Mouse (Mus musculus): Measurements from ENCODE around the gene Map3k7. TPM values are rescaled to one million over a fixed set of nuclear protein-coding genes. Genes with fewer than 3 reads are reported as not detected.

The Map3k7 gene
- polyA plus RNA-seq, 1 experiment from 2014 or later, result 11.7 TPM

- H3K4me2 ChIP-seq, result peak overlapping the region; percentile 67
- H3K4me1 ChIP-seq (replicated peaks), result peaks cover 6% of the 10 kb centered on the region
- ATAC-seq (ENCODE audit: low read depth) (no peak), DNase-seq (no peak)
- WGBS (ENCODE audit: insufficient replicate concordance), result 2% methylated on average over 36 of the region's 36 CpGs
- no peaks in the 10 kb centered on the region for H3K36me3 ChIP-seq
- no peaks in the 10 kb centered on the region for H3K9me3 ChIP-seq (replicated peaks)
- peaks cover 30% of the 10 kb centered on the region for H3K27me3 ChIP-seq
- H3K9ac ChIP-seq, result peak overlapping the region; percentile 36; the same call in 1 of the 2 replicates
- peak overlapping the region; percentile 50 for H3K4me3 ChIP-seq (replicated peaks)
- H3K27ac ChIP-seq, result no peak overlapping the region
These were observed 26.3 kb upstream of the Map3k7 start for GRCm38 (mm10) chr4:31937376-31938281.

DNA sequence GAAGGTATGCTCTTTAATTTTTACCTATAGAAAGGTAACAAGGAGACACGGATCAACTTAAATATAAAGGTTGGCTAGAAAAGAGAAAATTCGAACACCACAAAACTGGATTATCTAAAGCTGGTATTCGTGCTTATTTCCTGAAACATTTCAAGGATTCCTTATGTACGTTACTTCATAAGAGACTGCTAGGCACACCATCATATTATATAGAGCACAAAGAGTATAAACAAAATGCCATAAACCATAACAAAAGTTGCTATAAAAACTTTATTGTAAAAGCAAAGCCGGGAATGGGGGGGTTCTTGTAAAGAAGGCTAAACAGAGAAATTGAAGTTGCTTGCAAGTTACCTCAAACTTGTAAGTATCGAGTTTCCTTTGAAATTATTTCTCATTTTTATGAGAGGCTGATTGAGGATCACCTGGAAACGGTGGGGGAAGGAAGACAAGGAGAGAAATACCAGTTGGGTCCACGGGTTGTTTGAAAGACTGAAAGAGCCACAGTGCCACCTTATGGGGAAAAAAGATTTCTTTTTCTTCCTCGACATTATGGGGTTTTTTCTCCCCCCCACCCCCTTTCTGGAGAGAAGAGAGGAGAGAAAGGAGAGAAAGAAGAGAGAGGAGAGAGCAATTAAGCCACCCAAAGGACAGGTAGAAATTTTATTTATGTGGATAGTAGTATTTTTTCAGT, 25.3 kb upstream of the Map3k7 start:
- WGBS (ENCODE audit: insufficient replicate concordance), result 32% methylated on average over 9 of the region's 9 CpGs
- Histone ChIP-seq H3K9me3 (replicated peaks) (no peaks in the 10 kb centered on the region), H3K27ac (no peak overlapping the region), H3K4me2 (no peak overlapping the region), H3K4me3 (replicated peaks) (no peak overlapping the region), H3K36me3 (no peaks in the 10 kb centered on the region), H3K4me1 (replicated peaks) (peaks cover 6% of the 10 kb centered on the region), H3K27me3 (peaks cover 30% of the 10 kb centered on the region), H3K9ac (no peak overlapping the region)
- ATAC-seq (ENCODE audit: low read depth), result no peak
- no peak for DNase-seq

GRCm38 (mm10) chr4:31941616-31942015, 22.3 kb upstream of the Map3k7 start:
- no peak overlapping the region for H3K4me3 ChIP-seq (replicated peaks)
- DNase-seq (no peak), ATAC-seq (ENCODE audit: low read depth) (no peak)
- H3K27me3 ChIP-seq, result peaks cover 22% of the 10 kb centered on the region
- no peak overlapping the region for H3K4me2 ChIP-seq
- WGBS (ENCODE audit: insufficient replicate concordance), result 37% methylated on average over 4 of the region's 4 CpGs
- H3K9me3 ChIP-seq (replicated peaks), result no peaks in the 10 kb centered on the region
- H3K36me3 ChIP-seq, result no peaks in the 10 kb centered on the region
- H3K27ac ChIP-seq, result no peak overlapping the region
- H3K4me1 ChIP-seq (replicated peaks), result peaks cover 6% of the 10 kb centered on the region
- H3K9ac ChIP-seq, result no peak overlapping the region

- Histone ChIP-seq H3K27me3 (peaks cover 8% of the 10 kb centered on the region), H3K9ac (no peak overlapping the region), H3K4me3 (replicated peaks) (no peak overlapping the region), H3K4me1 (replicated peaks) (no peaks in the 10 kb centered on the region; the same call in 1 of the 2 replicates), H3K27ac (no peak overlapping the region), H3K4me2 (no peak overlapping the region), H3K9me3 (replicated peaks) (no peaks in the 10 kb centered on the region), H3K36me3 (no peaks in the 10 kb centered on the region)
- no peak for ATAC-seq (ENCODE audit: low read depth)
- DNase-seq, result no peak
- WGBS (ENCODE audit: insufficient replicate concordance), result 65% methylated on average over 2 of the region's 2 CpGs
These were observed 20.9 kb upstream of the Map3k7 start for GRCm38 (mm10) chr4:31943045-31943444.

DNA sequence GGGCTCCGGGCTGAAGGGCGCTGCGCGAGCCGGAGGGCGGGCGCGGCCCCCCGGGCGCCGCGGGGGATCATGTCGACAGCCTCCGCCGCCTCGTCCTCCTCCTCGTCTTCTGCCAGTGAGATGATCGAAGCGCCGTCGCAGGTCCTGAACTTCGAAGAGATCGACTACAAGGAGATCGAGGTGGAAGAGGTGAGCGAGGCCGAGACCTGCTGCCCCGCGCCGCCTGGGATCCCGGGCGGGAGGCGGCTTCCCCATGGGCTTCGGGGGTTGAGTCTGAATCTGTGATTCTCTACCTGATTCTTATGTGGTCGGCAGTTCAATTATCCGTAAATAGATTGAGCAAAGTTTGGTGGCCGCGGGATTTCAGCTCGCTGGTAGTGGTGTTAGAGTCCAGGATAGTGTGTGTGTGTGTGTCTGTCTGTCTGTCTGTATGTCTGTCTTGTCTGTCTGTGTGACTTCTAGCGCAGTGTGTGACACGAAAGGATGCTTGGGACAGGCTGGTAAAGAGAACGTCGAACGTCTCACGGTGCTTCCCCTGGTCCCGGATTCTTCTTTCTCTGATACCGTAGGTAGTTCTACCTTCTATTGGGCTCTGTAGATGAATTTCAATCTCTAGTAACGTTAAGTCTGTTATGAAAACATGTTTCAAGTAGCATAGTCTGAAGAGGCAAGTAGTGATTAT, 438 bp downstream of the Map3k7 start:
- no peaks in the 10 kb centered on the region for H3K27me3 ChIP-seq
- peak overlapping the region; percentile 91 for H3K9ac ChIP-seq
- H3K4me3 ChIP-seq (replicated peaks), result peak overlapping the region; percentile 87
- H3K27ac ChIP-seq, result peak overlapping the region; percentile 95
- ATAC-seq (ENCODE audit: low read depth) (peak; percentile 37), DNase-seq (no peak)
- WGBS (ENCODE audit: insufficient replicate concordance), result 1% methylated on average over 47 of the region's 47 CpGs
- H3K36me3 ChIP-seq, result no peaks in the 10 kb centered on the region; the same call in 1 of the 2 replicates
- peaks cover 38% of the 10 kb centered on the region for H3K4me1 ChIP-seq (replicated peaks)
- peak overlapping the region; percentile 83 for H3K4me2 ChIP-seq
- H3K9me3 ChIP-seq (replicated peaks), result no peaks in the 10 kb centered on the region

DNA sequence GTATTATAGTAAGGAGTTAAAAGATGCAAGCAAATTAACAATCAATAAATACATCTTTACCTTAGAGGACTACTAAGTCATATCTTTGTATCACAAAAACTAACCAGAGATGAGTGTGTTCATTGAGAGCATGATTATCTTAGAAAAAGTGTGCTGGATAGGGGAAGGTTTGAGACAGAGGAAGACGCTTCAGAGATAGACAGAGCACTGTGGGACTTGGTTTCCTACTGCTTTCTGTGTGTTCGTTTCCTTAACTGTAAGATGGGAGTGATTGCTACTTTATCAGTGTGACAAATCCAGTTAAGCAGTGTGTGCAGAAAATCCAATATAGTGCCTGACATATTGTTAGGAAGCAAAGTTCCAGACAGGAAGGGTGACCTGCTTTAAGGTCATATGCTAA, 1.3 kb downstream of the Map3k7 start:
- ATAC-seq (ENCODE audit: low read depth) (no peak), DNase-seq (no peak)
- 19% methylated on average over 2 of the region's 2 CpGs for WGBS (ENCODE audit: insufficient replicate concordance)
- Histone ChIP-seq H3K4me1 (replicated peaks) (peaks cover 45% of the 10 kb centered on the region), H3K4me2 (peak overlapping the region; percentile 83), H3K27ac (no peak overlapping the region), H3K9ac (peak overlapping the region; percentile 91), H3K36me3 (no peaks in the 10 kb centered on the region; the same call in 1 of the 2 replicates), H3K27me3 (no peaks in the 10 kb centered on the region), H3K9me3 (replicated peaks) (no peaks in the 10 kb centered on the region), H3K4me3 (replicated peaks) (peak overlapping the region; percentile 87)

- Histone ChIP-seq H3K27ac (no peak overlapping the region), H3K9me3 (replicated peaks) (no peaks in the 10 kb centered on the region), H3K4me1 (replicated peaks) (peaks cover 24% of the 10 kb centered on the region), H3K36me3 (peaks cover under 1% of the 10 kb centered on the region), H3K9ac (no peak overlapping the region), H3K4me2 (no peak overlapping the region), H3K27me3 (no peaks in the 10 kb centered on the region), H3K4me3 (replicated peaks) (no peak overlapping the region)
- ATAC-seq (ENCODE audit: low read depth) (no peak), DNase-seq (no peak)
- WGBS (ENCODE audit: insufficient replicate concordance), result 66% methylated on average over 1 of the region's 1 CpGs
These were observed 7.5 kb downstream of the Map3k7 start for GRCm38 (mm10) chr4:31971437-31971836.

DNA sequence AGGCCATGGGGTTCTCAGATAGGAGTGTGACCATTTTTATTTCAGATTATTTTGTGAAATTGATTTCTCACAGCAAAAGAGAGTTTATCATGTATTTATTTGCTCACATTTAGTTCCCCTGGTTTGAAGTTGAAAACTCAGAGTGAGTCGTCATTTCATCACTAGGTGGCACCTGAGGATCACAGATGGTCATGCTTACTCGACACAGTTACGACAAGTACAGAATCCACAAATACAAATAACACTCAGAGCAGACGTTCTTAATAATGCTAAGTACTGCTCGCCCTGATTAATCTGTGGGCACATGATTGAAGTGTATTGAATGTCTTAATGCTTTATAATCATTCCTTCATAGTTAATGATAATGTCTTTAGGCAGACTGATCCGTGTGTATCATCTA, 8.3 kb downstream of the Map3k7 start:
- no peak for ATAC-seq (ENCODE audit: low read depth)
- peaks cover 23% of the 10 kb centered on the region for H3K4me1 ChIP-seq (replicated peaks)
- no peaks in the 10 kb centered on the region for H3K9me3 ChIP-seq (replicated peaks)
- no peak overlapping the region for H3K4me3 ChIP-seq (replicated peaks)
- H3K27me3 ChIP-seq, result no peaks in the 10 kb centered on the region
- no peak overlapping the region for H3K27ac ChIP-seq
- 54% methylated on average over 6 of the region's 6 CpGs for WGBS (ENCODE audit: insufficient replicate concordance)
- no peak overlapping the region for H3K9ac ChIP-seq
- no peak overlapping the region for H3K4me2 ChIP-seq
- no peak for DNase-seq
- H3K36me3 ChIP-seq, result peaks cover 8% of the 10 kb centered on the region

- Histone ChIP-seq H3K4me1 (replicated peaks) (peaks cover 12% of the 10 kb centered on the region), H3K36me3 (peaks cover 28% of the 10 kb centered on the region), H3K9ac (no peak overlapping the region), H3K4me2 (no peak overlapping the region), H3K4me3 (replicated peaks) (no peak overlapping the region), H3K27me3 (no peaks in the 10 kb centered on the region), H3K27ac (no peak overlapping the region), H3K9me3 (replicated peaks) (no peaks in the 10 kb centered on the region)
- ATAC-seq (ENCODE audit: low read depth), result no peak
- no peak for DNase-seq
- WGBS (ENCODE audit: insufficient replicate concordance), result 68% methylated on average over 3 of the region's 3 CpGs
These were observed 11.5 kb downstream of the Map3k7 start for GRCm38 (mm10) chr4:31975260-31975950.

DNA sequence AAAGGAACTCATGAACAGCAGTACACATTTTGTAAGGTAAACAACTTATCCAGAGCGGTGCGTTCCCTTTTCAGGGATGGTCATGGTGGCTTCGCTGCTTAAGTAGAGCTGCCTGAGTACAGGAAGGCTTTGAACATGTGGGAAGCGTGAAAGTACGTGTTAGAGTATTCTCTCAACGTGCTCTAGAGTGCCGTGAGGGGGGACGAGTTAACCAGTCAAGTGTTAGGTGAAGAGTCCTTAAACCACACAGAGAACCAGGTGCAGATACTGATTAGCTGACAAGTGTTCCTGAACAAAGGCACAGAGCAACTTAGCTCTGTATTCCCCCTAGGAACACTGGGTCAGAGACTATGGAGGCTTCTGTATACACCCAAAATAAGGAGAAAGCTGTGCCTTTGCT, 18.0 kb downstream of the Map3k7 start:
- ATAC-seq (ENCODE audit: low read depth) (no peak), DNase-seq (no peak)
- Histone ChIP-seq H3K4me3 (replicated peaks) (no peak overlapping the region), H3K4me2 (no peak overlapping the region), H3K9me3 (replicated peaks) (no peaks in the 10 kb centered on the region), H3K27me3 (no peaks in the 10 kb centered on the region), H3K4me1 (replicated peaks) (no peaks in the 10 kb centered on the region), H3K9ac (no peak overlapping the region), H3K27ac (no peak overlapping the region), H3K36me3 (peaks cover 53% of the 10 kb centered on the region)
- WGBS (ENCODE audit: insufficient replicate concordance), result 79% methylated on average over 8 of the region's 8 CpGs

GRCm38 (mm10) chr4:31993386-31993785, 29.5 kb downstream of the Map3k7 start:
- Histone ChIP-seq H3K4me1 (replicated peaks) (no peaks in the 10 kb centered on the region), H3K4me3 (replicated peaks) (no peak overlapping the region), H3K9ac (no peak overlapping the region), H3K27ac (no peak overlapping the region), H3K9me3 (replicated peaks) (no peaks in the 10 kb centered on the region), H3K36me3 (peaks cover 55% of the 10 kb centered on the region), H3K4me2 (no peak overlapping the region), H3K27me3 (no peaks in the 10 kb centered on the region)
- ATAC-seq (ENCODE audit: low read depth) (no peak), DNase-seq (no peak)
- WGBS (ENCODE audit: insufficient replicate concordance), result 69% methylated on average over 2 of the region's 2 CpGs

Measured in liver, embryonic 13.5 days (tissue).